In genomic region chr19:10892201-10892600, GRCm38 (mm10) we compare ENCODE assay signal across 32 mouse cellular contexts. TPM values are rescaled to one million over a fixed set of nuclear protein-coding genes. Genes with fewer than 3 reads are reported as not detected.
"Had no signal": no experiment of that assay in that cellular context is flagged by ENCODE, and none has a peak within 500 bp of the region (broad histone marks: within the 10 kb centered on the region; RNA-seq: fewer than 3 reads in every experiment).

No protein-coding gene starts in this region.

- H3K4me2 ChIP-seq: embryonic facial prominence, embryonic 12.5 days; embryonic facial prominence, embryonic 13.5 days; embryonic facial prominence, embryonic 15.5 days; forebrain, embryonic 12.5 days; forebrain, embryonic 13.5 days; forebrain, embryonic 15.5 days had no signal

- H3K27me3 ChIP-seq: embryonic facial prominence, embryonic 12.5 days; embryonic facial prominence, embryonic 13.5 days; embryonic facial prominence, embryonic 15.5 days; forebrain, embryonic 12.5 days; forebrain, embryonic 13.5 days; forebrain, embryonic 15.5 days had no signal

- H3K9me3 ChIP-seq: embryonic facial prominence, embryonic 10.5 days; embryonic facial prominence, embryonic 12.5 days; embryonic facial prominence, embryonic 13.5 days; embryonic facial prominence, embryonic 15.5 days; forebrain, embryonic 10.5 days; forebrain, embryonic 12.5 days; forebrain, embryonic 13.5 days; forebrain, embryonic 15.5 days had no signal

- H3K9ac ChIP-seq: embryonic facial prominence, embryonic 12.5 days; embryonic facial prominence, embryonic 13.5 days; embryonic facial prominence, embryonic 15.5 days; forebrain, embryonic 12.5 days; forebrain, embryonic 13.5 days; forebrain, embryonic 15.5 days; forebrain, postnatal 0 days had no signal

- DNase-seq: cerebellum, adult 18-20 months; cerebellum, adult 2 months; cerebellum, adult 8-10 months; cerebellum, adult 9-11 months; cerebellum, postnatal 10 days; cerebellum, postnatal 14 days; cerebellum, postnatal 25 days; cerebellum, postnatal 36 days; embryo, embryonic 11 days; forebrain, postnatal 0 days; gastrocnemius, adult 2 months; gastrocnemius, postnatal 10 days; gastrocnemius, postnatal 14 days; gastrocnemius, postnatal 25 days; gastrocnemius, postnatal 36 days; heart, adult 11 months had no signal

- H3K36me3 ChIP-seq: embryonic facial prominence, embryonic 13.5 days; embryonic facial prominence, embryonic 15.5 days; forebrain, embryonic 15.5 days had no signal

- H3K27ac ChIP-seq: embryonic facial prominence, embryonic 10.5 days; embryonic facial prominence, embryonic 12.5 days; embryonic facial prominence, embryonic 13.5 days; embryonic facial prominence, embryonic 15.5 days; forebrain, embryonic 10.5 days; forebrain, embryonic 12.5 days; forebrain, embryonic 13.5 days; forebrain, embryonic 15.5 days; gastrocnemius, adult 2 months had no signal

- ATAC-seq: forebrain, embryonic 13.5 days; forebrain, embryonic 14.5 days; forebrain, embryonic 15.5 days; forebrain, embryonic 16.5 days; forebrain, postnatal 0 days had no signal

- H3K4me3 ChIP-seq: embryonic facial prominence, embryonic 10.5 days; embryonic facial prominence, embryonic 12.5 days; embryonic facial prominence, embryonic 13.5 days; embryonic facial prominence, embryonic 15.5 days; erythroblast, embryonic 14.5 days; forebrain, embryonic 10.5 days; forebrain, embryonic 12.5 days; forebrain, embryonic 13.5 days; forebrain, embryonic 15.5 days; gastrocnemius, adult 2 months had no signal

RNA-seq across cellular contexts. Expression of gene Zp1, which starts 28.2 kb away (rescaled TPM):
- polyA plus RNA-seq: cerebellum, adult 2 months; cortical plate, adult 2 months; embryonic facial prominence, embryonic 10.5 days; embryonic facial prominence, embryonic 11.5 days; embryonic facial prominence, embryonic 13.5 days; embryonic facial prominence, embryonic 14.5 days; embryonic facial prominence, embryonic 15.5 days; erythroblast, embryonic 14.5 days; forebrain, embryonic 10.5 days; forebrain, embryonic 11.5 days; forebrain, embryonic 12.5 days; forebrain, embryonic 13.5 days; forebrain, embryonic 14.5 days; gonadal fat pad, adult 2 months had no signal

RNA-seq across cellular contexts. Expression of gene Ptgdr2, which starts 44.8 kb away (rescaled TPM):
- polyA plus RNA-seq: embryonic facial prominence, embryonic 10.5 days; embryonic facial prominence, embryonic 11.5 days; erythroblast, embryonic 14.5 days had no signal
